Mouse (Mus musculus) brain, adult 2 months (tissue): ENCODE measurements around the gene Cib2.

ENCODE experiments used
- DNase-seq: peaks from one replicate; pipeline ENCODE4 v3.0.0; 2011; ENCODE audit warnings: low read depth, low spot score

The Cib2 gene

GRCm38 (mm10) chr9:54544954-54545315 is 15.1 kb downstream of the Cib2 start:
- DNase-seq, result no peak

- no peak for DNase-seq
These were observed 15.6 kb downstream of the Cib2 start for GRCm38 (mm10) chr9:54544212-54544953.

GRCm38 (mm10) chr9:54540801-54541200 is 19.2 kb downstream of the Cib2 start:
- DNase-seq, result no peak

GRCm38 (mm10) chr9:54538684-54539083 is 21.3 kb downstream of the Cib2 start, which contains the start of gene Sh2d7:
Gene Sh2d7, plus strand, starts transcription at chr9:54538984.
- no peak for DNase-seq

- no peak for DNase-seq
These were observed 21.8 kb downstream of the Cib2 start for GRCm38 (mm10) chr9:54538244-54538643.

- no peak for DNase-seq
These were observed 22.5 kb downstream of the Cib2 start for GRCm38 (mm10) chr9:54537480-54537879.

GRCm38 (mm10) chr9:54537030-54537429 is 23.0 kb downstream of the Cib2 start:
- peak; percentile 79 for DNase-seq

GRCm38 (mm10) chr9:54536236-54536635 is 23.8 kb downstream of the Cib2 start:
- no peak for DNase-seq

- peak; percentile 77 for DNase-seq
These were observed 26.0 kb downstream of the Cib2 start for GRCm38 (mm10) chr9:54533975-54534374.

- DNase-seq, result peak; percentile 21
These were observed 27.1 kb downstream of the Cib2 start for GRCm38 (mm10) chr9:54532926-54533325.

- peak; percentile 36 for DNase-seq
These were observed 28.6 kb downstream of the Cib2 start for GRCm38 (mm10) chr9:54531421-54531820.

- DNase-seq, result peak; percentile 39
These were observed 29.2 kb downstream of the Cib2 start for GRCm38 (mm10) chr9:54530836-54531235.

GRCm38 (mm10) chr9:54529950-54530349 is 30.1 kb downstream of the Cib2 start:
- no peak for DNase-seq

GRCm38 (mm10) chr9:54527694-54528093 is 32.3 kb downstream of the Cib2 start:
- peak; percentile 51 for DNase-seq

GRCm38 (mm10) chr9:54520286-54520685 is 39.7 kb downstream of the Cib2 start:
- DNase-seq, result no peak

GRCm38 (mm10) chr9:54518921-54519320 is 41.1 kb downstream of the Cib2 start:
- peak; percentile 90 for DNase-seq

- DNase-seq, result no peak
These were observed 44.0 kb downstream of the Cib2 start for GRCm38 (mm10) chr9:54515991-54516390.

- DNase-seq, result no peak
These were observed 57.1 kb downstream of the Cib2 start for GRCm38 (mm10) chr9:54502873-54503272.

GRCm38 (mm10) chr9:54502111-54502495 is 57.9 kb downstream of the Cib2 start:
- no peak for DNase-seq

- peak; percentile 97 for DNase-seq
These were observed 58.4 kb downstream of the Cib2 start, which contains the start of gene Dmxl2 for GRCm38 (mm10) chr9:54501453-54502110. Gene Dmxl2, minus strand, starts transcription at chr9:54501626.

GRCm38 (mm10) chr9:54500832-54501452 is 59.1 kb downstream of the Cib2 start:
- peak; percentile 78 for DNase-seq

- no peak for DNase-seq
These were observed 60.2 kb downstream of the Cib2 start for GRCm38 (mm10) chr9:54499791-54500190.

- DNase-seq, result peak; percentile 66
These were observed 60.7 kb downstream of the Cib2 start for GRCm38 (mm10) chr9:54499291-54499690.
